Mouse (Mus musculus) ovary, postnatal 36 days (tissue): ENCODE results near the gene Kcne2.

Source experiments
- DNase-seq: peaks from one replicate; pipeline ENCODE4 v3.0.0; 2022; ENCODE audit warnings: low spot score, mixed read lengths

The Kcne2 gene

DNA sequence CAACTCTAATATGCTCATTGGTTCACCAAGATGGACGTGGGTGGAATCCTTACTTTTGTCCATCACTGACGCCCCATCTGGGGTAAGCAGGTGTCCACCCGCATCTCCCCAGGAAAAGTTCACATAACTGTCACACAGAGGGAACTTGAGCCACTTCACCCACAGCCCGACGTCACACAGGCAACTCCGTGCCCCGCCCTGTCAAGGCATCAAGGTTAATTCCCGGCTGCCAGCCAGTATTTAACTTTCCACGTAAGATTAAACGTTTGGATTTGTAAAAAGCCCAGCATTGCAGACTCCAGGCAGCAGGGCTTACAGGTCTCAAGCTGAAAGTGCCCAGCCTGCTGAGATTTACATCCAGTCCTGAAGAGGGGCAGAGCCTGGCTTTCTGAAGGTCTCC, at the start of gene Kcne2:
Kcne2 (plus strand) TSS at position 289 of the 400 bp plus-strand sequence.
- no peak for DNase-seq

DNA sequence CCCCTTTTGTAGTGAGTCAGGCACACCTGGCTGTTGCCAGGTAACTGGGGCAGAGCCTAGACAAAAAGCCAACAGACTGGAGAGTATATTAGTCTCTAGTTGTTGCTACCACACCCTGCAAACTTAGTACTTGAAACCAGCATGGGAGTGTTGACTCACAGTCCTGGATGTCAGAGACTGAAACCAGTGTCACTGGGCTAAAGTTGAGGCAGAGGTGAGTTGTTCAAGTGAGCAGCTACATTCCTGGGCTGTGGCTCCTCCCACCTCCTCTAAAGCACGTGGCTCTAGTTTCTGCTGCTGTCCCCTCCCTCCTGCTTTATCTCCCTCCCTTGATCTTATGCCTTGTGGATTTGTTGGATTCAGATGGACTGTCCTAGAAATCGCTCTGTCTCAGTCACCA, 46.3 kb upstream of the Kcne2 start:
- no peak for DNase-seq

DNA sequence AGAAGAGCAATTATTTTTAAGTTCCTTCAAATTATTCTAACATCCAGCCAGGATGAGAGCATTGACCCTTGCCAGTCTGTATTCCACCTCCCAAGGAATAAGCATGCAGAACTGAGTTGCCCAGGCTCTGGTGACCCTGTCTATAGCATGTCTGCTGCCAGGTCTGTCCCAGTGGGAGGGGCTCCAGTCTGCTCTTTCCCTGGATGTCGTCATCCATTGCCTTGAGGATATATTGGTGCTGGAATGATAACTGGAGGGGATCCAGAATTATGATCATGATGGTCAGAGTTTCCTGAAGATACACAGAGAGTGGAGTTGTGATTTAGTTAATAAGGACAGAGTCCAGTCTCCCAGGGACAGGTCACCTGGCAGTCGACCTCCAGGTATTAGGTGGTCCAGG, 45.2 kb upstream of the Kcne2 start:
- DNase-seq = no peak

DNA sequence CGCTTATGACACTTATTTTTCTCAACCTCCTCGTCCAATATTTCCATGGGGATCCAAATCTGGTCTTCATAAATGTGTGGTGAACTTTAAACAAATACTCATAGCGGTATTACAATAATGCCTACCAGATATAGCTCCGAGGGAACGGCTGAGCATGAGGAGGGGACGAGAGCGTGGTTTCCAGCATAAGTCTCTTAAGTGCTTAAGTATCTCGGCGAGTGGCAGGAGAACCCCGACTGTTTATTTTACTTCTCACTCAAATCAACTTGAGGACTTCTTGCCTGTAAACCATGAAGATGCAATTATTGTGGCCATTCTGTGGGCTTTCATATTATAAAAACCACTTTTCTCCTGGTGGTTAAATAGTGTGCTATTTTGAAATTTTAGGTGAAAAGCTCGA, 44.5 kb upstream of the Kcne2 start:
- DNase-seq = no peak

DNA sequence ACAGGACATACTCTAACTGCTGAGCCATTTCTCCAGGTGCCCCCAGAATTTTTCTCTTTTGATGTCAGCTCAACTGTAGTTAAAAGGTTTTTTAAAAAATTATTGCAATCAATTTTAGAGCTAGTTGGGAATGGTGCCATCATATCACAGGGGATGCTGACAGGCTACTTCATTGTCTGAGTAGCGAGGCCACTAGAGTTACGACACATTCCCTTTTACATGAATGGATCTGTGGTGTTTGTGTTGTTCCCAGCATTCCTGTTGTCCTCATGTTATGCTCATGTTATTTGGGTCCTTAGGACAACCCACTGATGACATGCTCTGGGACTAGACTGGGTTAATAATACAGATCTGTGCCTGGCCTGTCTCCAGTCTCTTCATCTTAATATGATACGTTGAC, 42.5 kb upstream of the Kcne2 start:
- DNase-seq = no peak

DNA sequence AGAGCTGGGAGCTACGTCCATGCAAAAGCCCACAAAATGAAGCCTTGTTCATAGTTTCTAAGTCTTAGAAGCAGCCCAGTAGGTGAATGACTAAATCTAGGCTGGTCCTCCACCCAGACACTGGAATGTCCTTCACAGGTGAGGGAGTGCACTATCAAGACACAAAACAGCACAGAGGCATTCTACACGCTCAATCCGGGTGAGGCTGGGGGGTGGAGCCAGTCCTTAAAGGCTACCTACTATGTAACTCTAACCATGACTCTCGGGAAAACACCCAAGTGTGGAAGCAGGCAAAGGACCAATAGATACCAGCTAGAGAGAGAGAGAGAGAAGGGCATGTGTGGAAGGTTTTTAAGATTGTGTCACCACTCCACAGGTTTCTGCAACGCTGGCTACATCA, 41.7 kb upstream of the Kcne2 start:
- DNase-seq = no peak

DNA sequence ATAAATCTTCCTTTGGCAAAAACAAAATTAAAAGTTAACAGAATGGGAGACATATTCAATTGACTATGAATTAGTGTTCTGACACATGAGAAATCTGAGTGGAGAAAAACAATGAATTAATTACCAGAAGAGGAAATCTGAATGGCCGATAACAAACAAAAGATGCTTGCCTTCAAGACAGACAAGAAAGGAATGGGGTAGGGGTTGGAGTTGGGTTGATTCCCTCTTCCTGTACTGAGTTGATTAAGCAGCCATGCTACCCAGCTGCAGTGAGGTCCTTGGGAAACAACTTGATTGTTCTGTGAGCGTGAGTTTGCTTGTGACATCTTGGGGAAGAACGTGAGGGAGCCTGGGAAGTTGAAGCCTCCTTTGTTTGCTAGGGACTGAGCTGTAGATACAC, 37.9 kb upstream of the Kcne2 start:
- no peak for DNase-seq

DNA sequence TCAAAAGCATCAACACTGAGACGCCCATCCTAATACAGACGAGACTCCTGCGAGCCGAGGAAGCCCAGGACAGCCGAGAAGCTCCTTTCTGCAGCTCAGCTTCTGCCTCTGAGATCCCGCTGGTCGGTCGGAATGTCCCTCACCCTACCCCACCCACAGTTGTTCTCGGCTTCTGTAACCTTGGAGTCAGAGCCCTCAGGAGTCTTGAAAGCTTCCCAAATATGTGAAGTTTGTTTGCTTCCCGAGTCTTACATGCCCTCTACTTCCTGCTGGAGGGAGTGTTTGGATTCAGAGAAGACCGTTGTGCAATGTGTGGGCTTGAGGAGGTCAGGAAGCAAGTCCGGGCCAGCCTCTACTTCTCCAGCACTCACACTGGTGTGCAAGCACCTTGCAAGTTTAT, 24.3 kb upstream of the Kcne2 start:
- DNase-seq = no peak

DNA sequence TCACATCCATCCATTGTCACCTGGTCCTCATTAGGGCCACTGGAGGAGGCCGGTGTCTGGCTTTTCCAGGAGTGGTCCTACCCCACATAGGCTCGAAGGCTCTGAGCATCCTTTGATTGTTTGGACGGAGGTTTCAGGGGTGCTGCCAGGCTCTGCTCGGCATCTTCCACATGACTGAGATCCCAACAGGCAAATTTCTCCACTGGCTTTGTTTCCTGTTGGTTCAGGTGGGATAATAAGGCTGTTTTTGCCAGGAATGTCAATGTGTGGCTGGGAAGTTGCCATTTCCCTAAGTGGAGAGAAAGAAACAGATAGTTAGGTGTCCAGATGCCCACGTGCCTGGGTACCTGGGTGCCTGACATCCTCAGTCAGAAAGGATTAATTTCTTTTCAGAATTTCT, 17.7 kb upstream of the Kcne2 start:
- DNase-seq = no peak

DNA sequence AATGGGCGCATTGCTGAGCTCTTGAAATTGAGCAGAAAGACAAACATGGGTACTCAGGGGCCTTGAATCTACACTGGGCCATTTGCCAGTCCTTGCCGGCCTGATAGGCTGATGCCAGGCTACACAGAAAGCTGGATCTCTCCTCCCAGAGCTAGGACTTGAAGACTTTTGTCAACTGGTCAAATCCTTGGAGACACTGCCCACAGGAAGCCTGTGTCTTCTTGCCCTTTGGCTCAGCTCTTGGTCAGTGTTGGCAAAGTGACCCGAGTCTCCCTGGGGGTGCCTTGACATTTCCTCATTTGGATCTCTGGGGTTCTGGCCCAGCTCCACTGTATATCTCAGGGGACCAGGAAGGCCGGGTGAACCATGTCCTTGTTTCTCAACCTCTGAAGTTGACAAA, 16.7 kb upstream of the Kcne2 start:
- peak; percentile 78 for DNase-seq

DNA sequence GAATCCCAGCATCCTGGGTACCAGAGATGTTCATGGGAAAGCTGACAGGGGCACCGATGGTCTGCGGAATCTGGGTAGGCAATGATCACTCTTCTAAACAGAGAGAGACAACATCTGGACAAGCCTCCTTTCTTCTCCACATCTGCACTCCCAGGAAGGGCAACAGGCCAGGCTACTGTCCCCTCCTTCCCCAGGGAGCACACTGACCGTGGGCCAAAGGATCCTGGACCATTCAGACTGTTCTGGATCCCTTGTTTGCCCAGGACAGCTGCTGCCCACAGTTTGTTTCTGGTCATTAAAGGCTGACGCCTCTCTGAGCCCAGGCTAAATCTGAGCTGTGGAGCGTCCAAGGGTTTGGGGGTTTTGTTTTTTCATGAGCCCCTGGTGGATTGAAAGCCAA, 9.5 kb upstream of the Kcne2 start:
- DNase-seq = no peak

DNA sequence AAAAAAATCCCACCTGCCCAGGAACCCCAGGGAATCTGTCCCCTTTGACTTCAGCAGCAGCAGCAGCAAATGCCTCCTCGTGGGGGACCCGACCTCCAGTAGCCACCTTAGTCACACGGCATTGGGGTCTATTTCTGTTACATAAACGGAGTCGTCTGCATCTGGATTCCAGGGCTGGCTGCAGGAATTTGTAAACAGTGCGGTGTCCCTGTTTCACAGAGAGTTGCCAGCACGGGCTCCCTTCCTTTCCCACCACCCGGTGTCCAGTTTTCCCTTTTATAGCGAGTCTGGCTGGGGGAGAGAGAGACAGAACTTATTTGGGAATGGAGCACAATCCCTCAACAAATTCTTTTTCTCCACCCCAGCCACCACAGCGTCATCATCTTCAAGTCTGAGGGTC, 7.1 kb upstream of the Kcne2 start:
- DNase-seq = no peak

DNA sequence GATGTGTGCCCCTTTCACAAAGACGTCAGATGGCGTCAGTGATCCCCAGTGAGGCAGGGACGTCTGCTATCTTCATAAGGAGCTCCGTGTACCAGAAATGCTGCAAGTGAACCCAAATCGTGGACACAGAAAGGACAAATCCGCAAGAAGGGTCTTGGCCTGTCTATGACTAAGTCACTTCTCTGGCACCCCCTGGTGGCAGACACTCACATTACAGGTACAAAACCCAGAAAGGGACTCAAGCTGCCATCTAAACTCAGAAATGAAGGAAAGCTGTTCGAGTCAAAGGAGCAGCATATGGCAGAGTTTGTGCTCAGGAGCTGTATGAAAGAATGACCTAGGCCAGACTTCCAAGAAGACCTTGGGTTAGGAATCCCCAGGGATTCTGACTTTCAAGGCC, 5.6 kb upstream of the Kcne2 start:
- DNase-seq = peak; percentile 82

DNA sequence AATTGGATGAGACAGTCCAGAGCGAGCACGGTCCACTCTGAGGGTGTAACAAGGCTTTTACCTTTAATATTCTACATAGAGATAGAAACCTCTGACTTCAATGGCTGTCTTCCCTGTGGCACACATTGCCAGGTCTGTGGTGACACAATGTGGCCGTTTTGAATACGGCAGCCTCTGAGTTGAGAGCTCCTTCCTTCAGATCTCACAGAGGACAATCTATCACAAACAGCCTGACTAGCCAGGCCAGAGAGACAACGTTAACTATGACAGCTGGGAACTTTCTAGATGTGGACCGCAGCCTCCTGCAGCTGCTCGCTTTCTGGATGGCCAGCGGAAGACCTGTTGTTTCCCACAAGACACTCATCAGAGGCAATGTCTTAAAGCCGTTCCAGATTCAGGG, 3.4 kb upstream of the Kcne2 start:
- no peak for DNase-seq

DNA sequence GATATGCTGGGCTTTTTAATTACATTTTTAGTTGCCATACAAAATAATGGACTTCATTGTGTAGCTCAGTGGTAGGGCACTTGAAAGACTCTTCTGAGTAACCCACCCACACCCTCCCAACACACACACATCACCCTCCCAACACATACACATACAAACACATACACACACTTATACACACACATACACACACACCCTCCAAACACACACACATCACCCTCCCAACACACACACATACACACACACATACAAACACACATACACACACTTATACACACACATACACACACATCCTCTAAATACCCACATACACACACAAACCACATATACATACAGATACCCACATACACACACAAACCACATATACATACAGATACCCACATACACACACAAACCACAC, 2.1 kb upstream of the Kcne2 start:
- no peak for DNase-seq

DNA sequence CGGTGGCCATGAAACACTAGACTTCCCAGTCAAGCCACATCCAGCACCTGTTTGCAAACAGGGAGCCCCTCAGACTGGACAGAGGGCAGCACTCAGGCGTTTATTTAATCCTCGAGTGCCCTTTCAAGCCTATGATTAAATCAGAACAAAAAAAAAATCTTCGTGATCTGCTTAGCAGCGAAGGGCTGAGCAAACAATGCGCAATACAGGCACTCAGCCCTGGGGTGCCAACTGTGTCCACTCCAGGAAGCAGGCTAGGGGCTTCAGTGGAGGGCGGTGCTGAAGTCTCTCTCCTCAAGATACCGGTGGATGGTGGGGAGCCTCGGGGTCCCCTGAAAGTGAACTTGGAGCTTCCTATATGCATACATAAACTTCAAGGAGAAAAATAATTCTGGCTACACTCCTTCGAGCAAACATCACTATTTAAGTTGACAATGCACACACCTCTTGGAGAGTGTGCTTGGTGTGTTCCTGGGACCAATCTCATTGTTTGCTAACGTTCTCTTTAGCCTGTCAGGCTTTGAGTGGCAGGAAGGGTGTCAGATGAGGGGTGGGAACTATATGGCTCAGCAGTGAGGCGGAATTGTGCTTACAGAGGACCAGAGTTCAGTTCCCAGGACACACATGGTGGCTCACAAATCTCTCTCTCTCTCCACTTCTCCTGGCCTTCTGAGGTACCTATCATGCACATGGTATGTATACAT, 2.2 kb downstream of the Kcne2 start:
- no peak for DNase-seq

DNA sequence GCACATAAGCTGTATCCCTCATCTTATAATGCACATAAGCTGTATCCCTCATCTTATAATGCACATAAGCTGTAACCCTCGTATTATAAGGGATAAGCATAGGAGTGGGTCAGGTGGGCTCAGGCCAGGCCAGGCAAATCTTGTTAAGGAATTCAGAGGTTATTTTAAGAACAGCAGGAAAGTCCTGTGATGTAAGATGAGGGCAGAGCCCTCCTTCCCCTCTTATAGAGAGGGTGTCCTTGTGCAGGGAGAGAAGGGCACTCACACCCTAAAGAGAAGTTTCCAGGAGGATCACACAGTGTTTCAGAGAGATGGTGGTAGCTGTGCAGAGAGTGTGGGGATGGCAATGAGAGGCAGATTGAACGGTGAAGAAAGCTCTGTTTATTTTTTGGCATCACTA, 3.1 kb downstream of the Kcne2 start:
- no peak for DNase-seq

DNA sequence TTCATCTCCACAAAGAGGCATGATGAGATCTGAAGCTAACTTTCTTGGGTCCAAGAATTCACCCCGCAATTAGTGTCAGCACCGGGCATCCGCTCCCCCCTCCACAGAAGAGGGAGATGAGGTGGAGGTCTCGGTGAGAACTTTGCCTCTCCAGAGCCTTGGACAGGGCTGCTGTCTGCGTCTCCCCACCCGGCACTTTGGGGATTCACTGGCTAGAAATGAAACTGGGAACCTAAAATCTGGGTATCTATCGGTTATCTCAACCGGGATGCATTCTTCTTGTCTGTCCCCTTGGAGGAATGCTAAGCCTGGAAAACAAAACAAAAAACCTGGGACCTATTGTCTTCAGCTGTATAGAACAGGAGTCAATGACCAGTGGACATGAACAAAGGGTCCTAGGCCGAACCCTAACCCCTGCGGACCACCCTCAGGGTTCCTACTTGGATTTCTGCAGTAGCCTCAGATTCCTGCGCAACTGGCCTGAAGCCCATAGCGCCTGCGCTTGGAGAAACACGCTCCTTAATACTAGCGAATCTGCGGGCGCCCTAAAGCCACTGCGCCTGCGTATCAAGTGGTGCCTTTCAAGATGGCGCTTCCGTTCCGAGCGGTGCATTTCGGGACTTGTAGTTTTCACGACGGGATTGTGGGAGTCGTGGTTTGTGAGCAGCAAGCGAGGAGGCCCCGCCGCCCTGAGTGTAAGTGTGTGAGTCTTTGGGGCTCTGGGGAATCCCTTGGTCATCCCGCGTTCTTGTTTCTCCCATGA, 8.6 kb downstream of the Kcne2 start, which contains the start of gene Smim11:
Smim11 (plus strand) TSS at position 638 of the 763 bp plus-strand sequence.
- DNase-seq = peak; percentile 90

DNA sequence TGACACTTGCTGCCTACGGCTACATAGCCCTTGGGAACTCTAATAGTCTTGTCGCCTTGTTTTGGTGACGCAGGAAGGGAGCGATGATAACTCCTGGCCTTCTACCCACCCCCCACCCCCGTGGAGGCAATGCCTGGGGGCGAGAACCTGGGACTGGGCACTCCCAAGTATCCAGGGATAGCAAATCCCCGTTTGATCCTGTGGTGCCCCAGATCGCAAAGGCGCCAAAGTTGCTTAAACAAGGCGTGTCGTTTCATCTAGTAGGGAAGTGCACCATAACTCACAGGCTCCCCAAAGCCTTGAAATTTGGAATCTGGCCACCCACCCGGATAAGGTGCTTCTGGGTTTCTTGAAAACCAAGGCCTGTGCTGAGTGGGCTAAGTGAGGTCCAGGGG, 9.2 kb downstream of the Kcne2 start:
- peak; percentile 48 for DNase-seq

DNA sequence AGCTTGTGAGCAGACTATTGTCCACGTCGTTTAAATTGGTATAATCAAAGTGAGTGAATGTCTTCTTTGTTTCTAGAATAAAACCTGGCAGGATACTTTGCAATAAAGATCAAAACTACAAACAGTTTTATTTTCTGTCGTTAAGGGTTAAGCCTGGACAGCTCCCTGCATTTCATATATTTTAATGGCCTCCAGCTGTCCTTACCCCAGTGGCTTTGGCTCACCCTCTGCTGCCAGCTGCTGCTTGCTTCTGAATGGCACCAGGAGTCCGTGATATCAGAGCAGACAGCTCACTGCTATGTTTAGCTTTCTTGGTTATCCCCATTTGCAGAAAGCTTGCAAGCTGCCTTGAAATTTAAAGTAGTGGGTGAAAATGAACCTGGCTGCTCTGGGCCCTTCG, 9.8 kb downstream of the Kcne2 start:
- no peak for DNase-seq

DNA sequence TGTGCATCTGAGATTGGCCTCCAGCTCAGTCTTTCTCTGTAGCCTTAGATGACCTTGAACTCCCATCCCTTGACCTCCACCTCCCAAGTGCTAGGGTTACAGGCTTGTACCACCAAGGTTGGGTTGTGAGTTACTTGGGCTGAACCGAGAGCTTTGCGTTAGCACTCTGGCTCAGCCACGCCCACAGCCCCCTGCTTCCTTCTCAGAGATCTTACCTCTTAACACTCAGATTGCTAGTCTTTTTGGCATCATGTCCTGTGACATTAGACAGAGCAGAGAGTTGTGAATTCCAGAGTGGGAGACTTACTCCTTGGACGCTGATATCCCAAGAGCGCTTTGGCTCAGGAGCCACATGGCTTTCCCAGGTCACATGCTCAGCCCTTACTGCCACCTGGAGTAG, 10.3 kb downstream of the Kcne2 start:
- DNase-seq = no peak

DNA sequence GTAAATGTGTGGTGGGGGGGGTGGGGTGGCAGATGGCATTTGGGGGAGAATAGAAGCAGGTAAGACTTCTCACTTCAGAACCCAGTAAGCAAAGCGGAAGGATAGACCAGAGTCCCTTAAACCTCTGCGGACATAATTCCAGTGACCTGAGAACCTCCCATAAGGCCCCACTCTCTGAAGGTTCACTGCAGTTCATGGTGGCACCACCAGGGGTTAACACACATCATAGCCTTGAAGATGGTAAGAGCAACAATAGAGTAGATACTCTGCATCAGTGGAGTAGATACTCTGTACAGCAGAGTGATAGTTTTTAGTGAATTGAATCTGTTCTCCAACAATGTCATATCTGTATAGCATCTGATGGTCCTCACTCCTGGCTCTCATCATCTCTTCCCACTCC, 13.3 kb downstream of the Kcne2 start:
- DNase-seq = no peak

DNA sequence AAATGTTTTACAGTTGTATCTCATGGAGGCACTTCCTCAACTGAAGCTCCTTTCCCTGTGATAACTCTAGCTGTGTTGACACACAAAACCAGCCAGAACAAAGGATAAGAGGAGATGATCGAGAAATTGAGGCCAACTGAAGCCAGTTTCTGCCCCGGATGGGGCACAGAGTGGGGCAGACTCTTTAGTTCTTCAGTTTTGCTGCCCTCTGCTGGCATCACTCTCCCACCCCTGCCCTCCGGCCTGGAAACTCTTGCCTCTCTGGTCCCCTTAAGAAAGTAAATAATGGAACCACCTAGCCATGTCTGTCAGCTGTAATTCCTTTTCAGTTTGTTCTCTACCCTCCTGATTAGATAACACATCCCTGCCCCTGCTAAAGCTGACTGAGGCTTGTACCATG, 15.8 kb downstream of the Kcne2 start:
- DNase-seq = no peak

DNA sequence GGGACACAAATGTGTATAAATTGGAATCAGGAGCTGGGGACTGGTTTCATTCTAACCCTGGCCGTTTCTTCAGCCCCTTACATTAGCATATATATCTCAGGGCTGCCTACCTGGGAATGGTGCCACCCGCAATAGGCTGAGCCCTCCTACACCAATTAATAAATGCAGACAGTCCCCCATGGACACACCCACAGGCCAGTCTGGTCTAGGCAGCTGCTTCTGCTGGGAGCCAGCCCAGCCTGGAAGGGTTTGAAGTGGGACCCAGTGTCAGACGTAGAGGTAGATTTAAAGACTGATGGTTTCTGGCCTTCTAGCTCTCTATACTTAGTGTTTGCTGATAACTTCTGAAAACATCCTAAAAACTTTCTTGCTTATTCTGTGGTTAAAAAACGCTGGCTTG, 16.9 kb downstream of the Kcne2 start:
- DNase-seq = no peak
